Mouse (Mus musculus) kidney, embryonic 14.5 days (tissue): Measurements from ENCODE around the gene Slc10a3. TPM values are rescaled to one million over a fixed set of nuclear protein-coding genes. Genes with fewer than 3 reads are reported as not detected.
A peak's percentile ranks its signal among the peaks of the same experiment; 100 is the strongest.
"Not testable (repeated sequence)": the region's sequence is repeated elsewhere in the genome, so short reads cannot be mapped to it uniquely, and the experiment has no call there.

ENCODE experiments used
- ATAC-seq: fragments of 200-750 bp; cut with Nextera tagmentation; 2 replicates; pipeline ENCODE4 v1.8.0; 2017; ENCODE audit warnings: moderate number of reproducible peaks, mild to moderate bottlenecking, moderate TSS enrichment, moderate library complexity; ENCODE audit not compliant: low FRiP score, low TSS enrichment
- H3K27ac ChIP-seq: fragments of 300-500 bp; sonication (generic); 2 replicates; pipeline ENCODE4 v1.5.1; 2014; ENCODE audit warnings: low read depth, mild to moderate bottlenecking, low read length, moderate library complexity, mixed read lengths
- H3K27me3 ChIP-seq: fragments of 300-500 bp; sonication (generic); 2 replicates; pipeline ENCODE4 v1.6.1; 2014; ENCODE audit warnings: mild to moderate bottlenecking, low read length; ENCODE audit not compliant: control insufficient read depth, insufficient read depth
- H3K36me3 ChIP-seq: fragments of 300-500 bp; sonication (generic); 2 replicates; pipeline ENCODE4 v1.6.1; 2014; ENCODE audit warnings: low read length, mixed read lengths; ENCODE audit not compliant: control insufficient read depth, insufficient read depth
- H3K4me1 ChIP-seq: fragments of 300-500 bp; sonication (generic); 2 replicates; pipeline ENCODE4 v1.6.1; 2014; ENCODE audit warnings: low read length, mixed read lengths; ENCODE audit not compliant: control insufficient read depth, insufficient read depth
- H3K4me2 ChIP-seq: fragments of 300-500 bp; sonication (generic); replicated peaks from 2 replicates; pipeline ENCODE4 v1.6.1; 2014; ENCODE audit warnings: low read depth, mild to moderate bottlenecking, low read length
- H3K4me3 ChIP-seq: fragments of 300-500 bp; sonication (generic); 2 replicates; pipeline ENCODE4 v1.5.1; 2014; ENCODE audit warnings: mild to moderate bottlenecking, low read length
- H3K9ac ChIP-seq: fragments of 300-500 bp; sonication (generic); 2 replicates; pipeline ENCODE4 v1.6.1; 2014; ENCODE audit warnings: low read depth, mild to moderate bottlenecking, low read length, moderate library complexity
- H3K9me3 ChIP-seq: fragments of 300-500 bp; sonication (generic); 2 replicates; pipeline ENCODE4 v1.6.1; 2016; ENCODE audit warnings: low read length; ENCODE audit not compliant: control insufficient read depth
- WGBS: fragments of 180-500 bp; shearing (Covaris S2); extraction: QIAGEN DNeasy Blood & Tissue Kit; methylation state at CpG from one replicate; pipeline ENCODE4 v1.1.7; 2014; 5-methylcytosine and 5-hydroxymethylcytosine counted together
- polyA plus RNA-seq: library from polyadenylated mRNA; unstranded; fragments of >200 nt; fragmentation: Nextera tagmentation; extraction: Ambion mirVana; gene quantifications from 2 replicates; pipeline ENCODE4 v1.2.1, GENCODE M21; 2014

The Slc10a3 gene
- polyA plus RNA-seq, 1 experiment from 2014 or later = 23.5 TPM

- H3K27ac ChIP-seq = peak overlapping the region; percentile 67; the same call in 1 of the 2 replicates
- H3K4me2 ChIP-seq = peak overlapping the region; percentile 47
- ATAC-seq = no peak
Observed at GRCm38 (mm10) chrX:74367512-74367911, 5.6 kb downstream of the Slc10a3 start.

DNA sequence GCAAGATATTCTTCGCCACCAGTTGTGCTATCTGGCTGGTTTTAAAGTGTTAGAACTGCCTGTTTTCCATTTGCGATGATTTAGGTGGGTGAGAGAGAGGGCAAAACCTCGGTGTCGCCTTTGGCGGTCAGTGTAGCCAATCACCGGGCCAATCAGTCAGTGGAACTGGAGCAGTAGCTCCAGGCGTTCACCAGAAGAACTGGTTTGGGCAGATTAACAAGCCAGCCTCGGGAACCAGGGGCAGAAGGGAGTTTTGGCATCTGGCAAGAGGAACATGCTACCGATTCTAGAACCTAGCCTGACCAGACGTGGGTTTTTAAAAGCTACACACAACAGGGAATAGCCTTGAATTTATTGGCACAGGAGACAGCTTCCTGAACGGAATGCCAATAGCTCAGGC lies 14.0 kb downstream of the Slc10a3 start:
- no peaks in the 10 kb centered on the region for H3K4me1 ChIP-seq
- ATAC-seq = no peak
- WGBS = 48% methylated on average over 11 of the region's 11 CpGs
- H3K4me2 ChIP-seq = no peak overlapping the region
- H3K9ac ChIP-seq = no peak overlapping the region
- H3K36me3 ChIP-seq = no peaks in the 10 kb centered on the region
- no peak overlapping the region for H3K4me3 ChIP-seq
- H3K27me3 ChIP-seq = no peaks in the 10 kb centered on the region
- H3K9me3 ChIP-seq = no peaks in the 10 kb centered on the region
- H3K27ac ChIP-seq = no peak overlapping the region

More at GRCm38 (mm10) chrX:74367512-74367911, 5.6 kb downstream of the Slc10a3 start:
- peaks cover 2% of the 10 kb centered on the region; the same call in 1 of the 2 replicates for H3K36me3 ChIP-seq
- peak overlapping the region; percentile 79; the same call in 1 of the 2 replicates for H3K9ac ChIP-seq
- peak overlapping the region; percentile 56 for H3K4me3 ChIP-seq
- no peaks in the 10 kb centered on the region for H3K4me1 ChIP-seq
- no peaks in the 10 kb centered on the region for H3K27me3 ChIP-seq
- no peaks in the 10 kb centered on the region for H3K9me3 ChIP-seq
- 66% methylated on average over 10 of the region's 10 CpGs for WGBS

GRCm38 (mm10) chrX:74357069-74357468 lies 16.1 kb downstream of the Slc10a3 start:
- H3K27ac ChIP-seq, H3K9me3 ChIP-seq, ATAC-seq, H3K4me3 ChIP-seq, H3K36me3 ChIP-seq, H3K4me2 ChIP-seq, H3K9ac ChIP-seq, H3K4me1 ChIP-seq, H3K27me3 ChIP-seq: not testable (repeated sequence)
- 92% methylated on average over 2 of the region's 3 CpGs for WGBS

DNA sequence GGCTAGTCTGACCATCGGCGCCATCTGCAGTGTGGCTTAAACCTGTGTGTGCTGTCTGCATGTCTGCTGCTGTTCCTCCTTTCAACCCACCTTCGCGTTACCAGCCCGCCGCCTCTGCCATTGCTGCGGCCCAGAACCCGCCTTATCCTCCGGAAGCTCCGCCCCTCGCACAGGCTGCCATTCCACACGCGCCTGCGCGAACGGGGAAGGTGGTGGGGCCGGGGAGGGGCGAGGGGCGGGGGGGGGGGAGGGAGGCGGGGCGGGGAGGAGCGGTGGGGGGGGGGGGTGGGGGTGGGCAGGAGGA lies 19.7 kb downstream of the Slc10a3 start, which contains the start of gene Lage3:
TSS of gene Lage3 (minus strand) at position 152 of the 304 bp plus-strand sequence.
- Histone ChIP-seq H3K27ac (no peak within 1 kb of the TSS), H3K4me3 (peak within 1 kb of the TSS; percentile 46), H3K9me3 (no peaks in the 10 kb centered on the region), H3K4me2 (peak within 1 kb of the TSS; percentile 60), H3K27me3 (no peaks in the 10 kb centered on the region), H3K4me1 (no peaks in the 10 kb centered on the region), H3K36me3 (no peaks in the 10 kb centered on the region), H3K9ac (peak within 1 kb of the TSS; percentile 60)
- WGBS = 24% methylated on average over 9 of the region's 22 CpGs
- ATAC-seq = peak; percentile 86

DNA sequence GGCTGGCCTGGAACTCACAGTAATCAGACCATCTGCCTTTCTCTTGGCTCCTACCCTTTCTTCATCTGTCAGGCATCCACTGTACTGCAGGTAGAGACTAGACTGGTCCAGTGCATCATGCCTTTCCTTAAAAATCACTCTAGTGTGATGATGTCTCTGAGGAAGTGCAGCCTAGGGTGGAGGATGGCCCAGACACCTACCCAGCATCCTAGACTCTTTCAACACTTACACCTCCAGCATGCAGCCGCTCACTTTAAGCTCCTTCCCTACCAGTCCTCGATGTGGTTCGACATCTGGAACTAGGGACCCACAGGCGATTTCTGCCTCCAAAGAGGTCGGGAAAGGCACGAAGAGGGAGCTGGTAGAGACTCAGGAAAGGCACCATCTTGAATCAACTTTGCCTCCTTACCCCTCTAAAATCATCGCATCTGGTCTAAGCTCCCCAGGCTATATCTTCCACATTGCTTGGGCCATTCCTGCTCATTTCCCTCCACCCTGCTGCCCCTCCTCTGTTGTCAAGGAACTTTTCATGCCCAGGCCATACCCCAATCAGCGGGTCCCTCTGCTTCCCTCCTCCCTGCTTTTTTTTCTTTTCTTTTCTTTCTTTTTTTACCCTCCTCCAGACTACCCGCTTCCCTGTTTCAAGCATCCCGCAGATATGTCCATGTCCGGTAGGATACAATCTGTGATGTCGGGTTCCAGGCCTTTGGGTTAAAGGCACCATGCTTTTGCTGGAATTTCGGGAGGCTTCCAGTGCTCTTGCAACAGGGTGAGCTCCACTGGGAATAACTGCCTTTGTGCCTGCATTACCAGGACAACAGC lies 20.3 kb downstream of the Slc10a3 start:
- 33% methylated on average over 13 of the region's 13 CpGs for WGBS
- H3K4me3 ChIP-seq = peak overlapping the region; percentile 46
- no peak overlapping the region for H3K27ac ChIP-seq
- H3K4me2 ChIP-seq = peak overlapping the region; percentile 60
- H3K4me1 ChIP-seq = no peaks in the 10 kb centered on the region
- no peaks in the 10 kb centered on the region for H3K36me3 ChIP-seq
- H3K9me3 ChIP-seq = no peaks in the 10 kb centered on the region
- ATAC-seq = peak; percentile 70
- peak overlapping the region; percentile 60 for H3K9ac ChIP-seq
- H3K27me3 ChIP-seq = no peaks in the 10 kb centered on the region

DNA sequence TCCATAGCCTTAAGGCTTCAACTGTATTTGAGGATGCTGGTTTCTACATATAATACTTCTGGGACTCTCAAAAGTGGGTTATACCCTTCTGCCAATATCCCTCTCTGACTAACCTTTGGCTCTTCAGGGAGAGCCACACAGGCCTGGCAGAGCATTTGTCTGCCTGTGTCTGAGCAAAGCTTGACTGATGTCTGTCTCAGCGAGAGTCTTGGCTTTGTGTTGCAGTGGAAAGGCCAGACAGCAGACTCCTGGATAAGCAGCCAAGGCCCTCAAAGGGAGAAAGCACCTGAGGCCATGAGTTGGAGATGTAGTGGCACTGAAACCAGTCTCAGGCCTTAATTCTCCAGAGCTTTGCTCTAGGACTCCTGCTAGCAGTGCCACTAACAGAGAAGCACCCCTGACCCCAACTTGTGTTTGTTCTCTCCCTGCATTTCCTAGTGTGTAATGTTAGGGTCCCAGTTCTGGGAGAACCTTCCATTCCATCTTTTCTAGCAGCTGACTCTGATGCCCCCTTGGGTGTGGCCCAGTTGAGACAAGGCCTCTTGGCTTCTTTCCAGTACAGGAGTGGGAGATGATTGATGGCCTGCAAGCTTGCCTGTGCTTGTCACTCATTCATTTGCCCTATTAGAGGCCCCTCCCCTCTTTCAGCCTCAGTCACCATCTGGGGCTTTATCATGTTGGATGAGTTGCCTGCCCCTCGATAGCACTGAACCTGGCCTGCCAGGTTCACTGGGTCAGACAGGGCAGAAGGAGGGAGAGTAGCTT lies 42.8 kb downstream of the Slc10a3 start:
- Histone ChIP-seq H3K36me3 (peaks cover 3% of the 10 kb centered on the region; the same call in 1 of the 2 replicates), H3K9me3 (no peaks in the 10 kb centered on the region), H3K9ac (peak overlapping the region; percentile 63; the same call in 1 of the 2 replicates), H3K27ac (no peak overlapping the region), H3K27me3 (no peaks in the 10 kb centered on the region), H3K4me3 (peak overlapping the region; percentile 43; the same call in 1 of the 2 replicates), H3K4me1 (0 out of 2 replicates have a peak, but pooled peaks cover 4% of the 10 kb centered on the region), H3K4me2 (peak overlapping the region; percentile 66)
- no peak for ATAC-seq
- 43% methylated on average over 2 of the region's 2 CpGs for WGBS

DNA sequence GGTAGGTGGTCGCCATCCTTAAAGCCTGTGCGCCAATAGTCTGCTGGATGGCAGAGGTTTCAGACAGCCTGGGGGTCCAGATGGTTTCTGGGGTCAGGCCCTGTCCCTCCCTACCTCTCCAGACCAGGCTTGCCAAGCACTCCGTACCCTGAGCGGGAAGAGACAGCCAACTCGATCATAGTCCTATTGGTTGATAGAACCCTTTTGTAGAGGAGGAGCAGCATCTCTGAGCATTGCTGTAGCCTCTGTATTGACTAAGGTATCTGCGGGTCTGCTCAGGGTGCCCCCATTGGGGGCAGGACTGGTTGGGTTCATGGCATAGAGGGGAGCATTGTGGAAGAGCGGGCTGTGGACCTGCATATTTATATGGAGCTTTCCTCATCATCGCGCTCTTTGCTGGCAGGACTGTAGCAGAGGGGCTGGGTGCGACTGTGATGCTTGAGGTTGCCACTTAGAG lies 43.9 kb downstream of the Slc10a3 start:
- H3K4me1 ChIP-seq = 0 out of 2 replicates have a peak, but pooled peaks cover 4% of the 10 kb centered on the region
- H3K36me3 ChIP-seq = peaks cover 3% of the 10 kb centered on the region; the same call in 1 of the 2 replicates
- H3K4me3 ChIP-seq = peak overlapping the region; percentile 43
- peak overlapping the region; percentile 66 for H3K4me2 ChIP-seq
- H3K9ac ChIP-seq = peak overlapping the region; percentile 63
- WGBS = 29% methylated on average over 10 of the region's 10 CpGs
- no peaks in the 10 kb centered on the region for H3K27me3 ChIP-seq
- H3K27ac ChIP-seq = no peak overlapping the region
- H3K9me3 ChIP-seq = no peaks in the 10 kb centered on the region
- ATAC-seq = peak; percentile 57

- peaks cover 3% of the 10 kb centered on the region; the same call in 1 of the 2 replicates for H3K36me3 ChIP-seq
- 0 out of 2 replicates have a peak, but pooled peaks cover 4% of the 10 kb centered on the region for H3K4me1 ChIP-seq
- H3K9ac ChIP-seq = peak within 1 kb of the TSS; percentile 63
- 33% methylated on average over 26 of the region's 30 CpGs for WGBS
- ATAC-seq = peak; percentile 96
- peak within 1 kb of the TSS; percentile 37; the same call in 1 of the 2 replicates for H3K27ac ChIP-seq
- H3K4me3 ChIP-seq = peak within 1 kb of the TSS; percentile 43
- peak within 1 kb of the TSS; percentile 66 for H3K4me2 ChIP-seq
- no peaks in the 10 kb centered on the region for H3K9me3 ChIP-seq
- H3K27me3 ChIP-seq = no peaks in the 10 kb centered on the region
Observed at GRCm38 (mm10) chrX:74328725-74329161, 44.4 kb downstream of the Slc10a3 start, which contains the start of gene Plxna3. Gene Plxna3 (plus strand): TSS chrX:74329066.
